Comparison of ENCODE assay signal across 19 mouse cellular contexts in genomic region chr7:37801160-37801559, GRCm38 (mm10).
A peak's percentile ranks its signal among the peaks of the same experiment; 100 is the strongest.
DNase-seq lines count a peak whose midpoint lies in the region.
"Had no signal": no experiment of that assay in that cellular context is flagged by ENCODE, and none has a peak within 500 bp of the region (broad histone marks: within the 10 kb centered on the region; RNA-seq: fewer than 3 reads in every experiment).

No protein-coding gene starts in this region.

- DNase-seq in 3134 (ENCODE audit: extremely low read depth, insufficient read length, low spot score) (peak; percentile 21), 3T3-L1 (ENCODE audit: low read depth, low spot score) (peak; percentile 75), NIH3T3 (ENCODE audit: low read depth) (peak; percentile 50)
- DNase-seq in frontal cortex, postnatal 25 days (ENCODE audit: low spot score in 2 of 2), result no peak
- no peak for DNase-seq in right cerebral cortex, postnatal 14 days
- DNase-seq in c-Kit-positive CD71-positive TER-119-positive erythroid progenitor cells, embryonic 14.5 days (ENCODE audit: low spot score), result no peak
- DNase-seq: adrenal gland, adult 8-10 months; adrenal gland, postnatal 25 days; B cell, adult 2 months; cerebellum, adult 11 months; cerebellum, adult 2 months; cerebellum, adult 9-11 months; cerebellum, postnatal 25 days; forebrain, postnatal 0 days; gastrocnemius, postnatal 25 days; heart, adult 18-20 months; heart, postnatal 14 days; heart, postnatal 4 days; kidney, adult 18-20 months had no signal

Comparison
In these comparisons a context has a peak if more than half of its experiments do, and no peak if none do; other contexts are left out.
1. DNase-seq: peak in 3134 (single experiment), 3T3-L1 (single experiment) and NIH3T3 (single experiment); none in frontal cortex, postnatal 25 days (0 of 2), right cerebral cortex, postnatal 14 days (single experiment) and c-Kit-positive CD71-positive TER-119-positive erythroid progenitor cells, embryonic 14.5 days (single experiment).